Mouse (Mus musculus) G1E-ER4 (cell line): ENCODE measurements around the gene Chrna5. TPM values are rescaled to one million over a fixed set of nuclear protein-coding genes. Genes with fewer than 3 reads are reported as not detected.

Source experiments
- GATA1 ChIP-seq: IDR thresholded peaks from one replicate; pipeline ENCODE4 v1.8.0; 2012; ENCODE audit warnings: low read length, inconsistent platforms
- polyA plus RNA-seq: library from polyadenylated mRNA; stranded (reverse); fragments of >175 nt; gene quantifications from 2 replicates; pipeline ENCODE4 v1.2.3, GENCODE M21; 2012

Gene Chrna5
- polyA plus RNA-seq, 1 experiment, result 0.04 TPM

- no peak for TF ChIP-seq GATA1
Measured at GRCm38 (mm10) chr9:55009692-55010091, 29.0 kb downstream of the Chrna5 start.

- TF ChIP-seq GATA1, result no peak
Measured at GRCm38 (mm10) chr9:55010588-55011350, 30.1 kb downstream of the Chrna5 start.

DNA sequence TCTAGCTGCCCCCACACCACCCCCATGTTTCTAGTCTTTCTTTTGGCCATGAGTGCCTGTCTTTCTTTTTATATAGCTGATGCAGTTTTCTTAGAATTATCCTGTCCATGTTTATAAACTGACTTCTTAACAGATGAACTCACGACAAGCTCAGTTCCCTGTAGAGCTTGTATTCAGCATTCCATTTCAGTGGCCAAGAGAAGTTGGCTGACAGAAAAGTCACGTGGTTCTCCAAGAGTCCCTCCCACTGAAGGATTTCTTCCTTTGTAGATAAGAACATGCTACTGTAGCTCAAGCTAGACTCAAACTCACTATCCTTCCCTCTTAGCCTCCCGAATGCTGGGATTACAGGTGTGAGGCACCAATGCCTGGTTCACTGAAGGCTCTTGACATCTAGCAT lies 36.2 kb downstream of the Chrna5 start:
- no peak for TF ChIP-seq GATA1

DNA sequence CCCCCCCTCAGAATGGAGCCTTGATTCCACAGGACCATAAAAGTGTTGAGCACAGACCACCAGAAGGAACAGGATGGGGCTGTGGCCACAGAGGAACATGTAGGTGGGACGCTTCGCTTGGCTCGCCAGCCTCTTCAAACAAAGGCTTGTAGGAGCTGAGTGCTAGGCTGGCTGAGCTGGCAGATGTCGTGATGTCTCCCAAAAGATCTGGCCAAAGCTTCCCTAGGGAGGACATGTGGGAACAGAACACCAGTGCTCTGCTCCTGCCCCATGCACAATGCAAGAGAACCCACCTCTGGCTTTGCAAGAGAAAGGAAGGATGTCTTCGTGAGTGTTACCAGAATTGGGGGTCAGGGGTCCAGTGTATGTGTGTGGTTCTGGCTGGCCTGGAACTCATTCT lies 42.6 kb downstream of the Chrna5 start:
- no peak for TF ChIP-seq GATA1

- no peak for TF ChIP-seq GATA1
Measured at GRCm38 (mm10) chr9:55023902-55024583, 43.4 kb downstream of the Chrna5 start.

DNA sequence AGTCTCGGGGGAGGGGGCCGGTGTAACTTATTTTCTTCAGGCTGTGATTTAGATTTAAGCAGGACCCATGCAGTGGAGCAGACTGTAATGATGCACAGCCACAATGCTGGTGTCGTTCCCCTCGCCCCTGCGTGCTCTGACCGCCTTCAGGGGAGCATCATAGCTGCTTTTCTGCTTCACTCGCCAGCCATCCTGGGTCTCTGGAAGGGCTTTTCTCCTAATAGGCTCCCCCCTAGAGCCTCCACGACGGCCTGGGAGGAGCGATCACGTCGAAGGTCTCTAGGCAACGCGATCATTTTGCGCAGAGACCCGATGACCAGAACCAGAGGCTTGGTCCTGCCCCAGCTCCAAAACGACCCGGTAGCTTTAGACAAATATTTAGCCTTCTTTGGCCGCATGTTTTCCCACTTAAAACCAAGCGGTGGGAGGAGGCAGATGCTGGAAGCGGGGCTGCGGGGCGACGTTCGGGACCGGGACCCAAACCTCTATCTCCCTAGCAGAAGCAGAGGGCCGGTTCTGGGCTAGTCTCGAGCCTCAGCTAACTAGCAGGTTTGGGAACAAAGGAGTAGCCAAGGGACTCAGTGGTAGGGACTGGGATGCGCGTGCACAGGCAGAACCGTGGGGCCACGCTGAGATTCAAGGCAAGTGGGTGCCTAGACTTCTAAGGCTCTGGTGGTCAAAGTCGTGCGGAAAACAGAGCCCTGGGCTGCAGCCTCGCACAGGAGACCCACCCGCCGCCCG lies 45.0 kb downstream of the Chrna5 start:
- TF ChIP-seq GATA1, result no peak

GRCm38 (mm10) chr9:55026275-55026663 lies 45.6 kb downstream of the Chrna5 start, which contains the start of gene Chrna3:
Gene Chrna3 (minus strand): TSS chr9:55026562.
- TF ChIP-seq GATA1, result no peak

- no peak for TF ChIP-seq GATA1
Measured at GRCm38 (mm10) chr9:55031435-55032167, 50.9 kb downstream of the Chrna5 start.

GRCm38 (mm10) chr9:55038948-55039347 lies 58.3 kb downstream of the Chrna5 start:
- no peak for TF ChIP-seq GATA1

DNA sequence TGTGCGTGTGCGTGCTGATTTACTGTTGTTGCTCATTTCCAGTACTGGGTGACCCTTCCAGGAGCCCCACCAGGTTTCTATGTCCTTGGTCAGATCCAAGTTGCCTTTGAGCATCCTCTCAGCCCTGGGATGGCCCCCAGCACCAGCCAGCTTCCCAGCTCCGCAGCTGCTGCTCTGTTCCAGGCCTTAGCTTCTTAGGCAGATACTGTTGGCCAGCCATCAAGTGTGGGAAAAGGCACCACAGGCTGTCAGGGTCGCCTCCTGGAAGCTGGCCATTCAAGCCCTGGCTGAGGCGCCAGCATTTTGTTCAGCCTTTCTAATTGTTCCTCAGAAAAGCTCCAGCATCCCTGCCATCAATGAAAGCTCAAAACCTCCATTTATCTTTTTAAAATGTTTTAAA lies 59.3 kb downstream of the Chrna5 start:
- no peak for TF ChIP-seq GATA1

GRCm38 (mm10) chr9:55041389-55041788 lies 60.7 kb downstream of the Chrna5 start:
- no peak for TF ChIP-seq GATA1

GRCm38 (mm10) chr9:55043688-55044087 lies 63.0 kb downstream of the Chrna5 start:
- TF ChIP-seq GATA1, result no peak

- TF ChIP-seq GATA1, result no peak
Measured at GRCm38 (mm10) chr9:55045001-55045400, 64.3 kb downstream of the Chrna5 start.

- no peak for TF ChIP-seq GATA1
Measured at GRCm38 (mm10) chr9:55046764-55047163, 66.1 kb downstream of the Chrna5 start.

- no peak for TF ChIP-seq GATA1
Measured at GRCm38 (mm10) chr9:55048211-55048880, 67.7 kb downstream of the Chrna5 start, which contains the start of gene Chrnb4. Gene Chrnb4 (minus strand): TSS chr9:55048779.
